Mouse (Mus musculus): ENCODE results near the gene Cdc6. TPM values are rescaled to one million over a fixed set of nuclear protein-coding genes. Genes with fewer than 3 reads are reported as not detected.

Cdc6 gene
- total RNA-seq (2021): under 1 TPM; 0.32 TPM

DNA sequence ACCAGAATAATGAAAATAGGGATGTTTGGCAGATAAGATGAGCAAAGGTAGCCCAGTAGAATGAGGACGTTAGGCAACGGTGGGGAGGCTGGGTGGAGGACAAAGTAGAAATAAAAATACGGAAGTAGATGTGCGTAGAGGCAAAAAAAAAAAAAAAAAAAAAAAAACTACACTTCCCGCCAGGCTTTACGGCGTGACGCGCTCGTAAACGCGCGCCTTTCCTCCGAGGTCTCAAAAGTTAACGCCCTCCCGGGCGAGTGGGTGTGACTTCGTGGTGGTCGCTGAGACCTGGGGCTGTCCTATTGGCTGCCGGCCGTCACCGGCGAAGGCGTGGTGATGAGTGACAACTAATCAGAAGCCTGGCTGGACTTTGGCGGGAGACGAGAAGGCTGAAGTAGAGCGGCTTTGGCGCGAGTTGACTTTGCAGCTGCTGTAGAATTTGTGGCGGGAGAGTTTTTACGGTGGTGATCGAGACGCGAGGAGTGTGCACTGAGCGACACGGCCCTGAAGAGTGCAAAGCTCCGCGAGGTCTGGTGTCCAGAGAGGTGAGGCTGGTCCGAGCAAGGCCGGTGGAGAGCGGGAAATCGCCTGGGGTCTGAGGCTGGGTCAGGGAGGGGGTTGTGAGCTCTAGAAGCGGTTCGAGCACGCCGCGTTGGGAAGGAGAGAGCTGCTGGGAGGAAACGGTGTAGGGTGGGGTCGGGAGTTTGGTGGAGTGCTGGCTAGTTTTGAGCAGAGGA lies at the start of gene Cdc6:
TSS of gene Cdc6 (plus strand) at position 365 of the 737 bp plus-strand sequence.
- intact Hi-C loops (cut with DNase I): loop anchor here (5.0 kb wide), 1 partner anchor 45 kb away; the partner anchor contains the start of gene Wipf2
- peak; percentile 95 to 99 for DNase-seq (ENCODE audit: extremely low spot score in 1 of 2, low spot score in 2 of 2)

DNA sequence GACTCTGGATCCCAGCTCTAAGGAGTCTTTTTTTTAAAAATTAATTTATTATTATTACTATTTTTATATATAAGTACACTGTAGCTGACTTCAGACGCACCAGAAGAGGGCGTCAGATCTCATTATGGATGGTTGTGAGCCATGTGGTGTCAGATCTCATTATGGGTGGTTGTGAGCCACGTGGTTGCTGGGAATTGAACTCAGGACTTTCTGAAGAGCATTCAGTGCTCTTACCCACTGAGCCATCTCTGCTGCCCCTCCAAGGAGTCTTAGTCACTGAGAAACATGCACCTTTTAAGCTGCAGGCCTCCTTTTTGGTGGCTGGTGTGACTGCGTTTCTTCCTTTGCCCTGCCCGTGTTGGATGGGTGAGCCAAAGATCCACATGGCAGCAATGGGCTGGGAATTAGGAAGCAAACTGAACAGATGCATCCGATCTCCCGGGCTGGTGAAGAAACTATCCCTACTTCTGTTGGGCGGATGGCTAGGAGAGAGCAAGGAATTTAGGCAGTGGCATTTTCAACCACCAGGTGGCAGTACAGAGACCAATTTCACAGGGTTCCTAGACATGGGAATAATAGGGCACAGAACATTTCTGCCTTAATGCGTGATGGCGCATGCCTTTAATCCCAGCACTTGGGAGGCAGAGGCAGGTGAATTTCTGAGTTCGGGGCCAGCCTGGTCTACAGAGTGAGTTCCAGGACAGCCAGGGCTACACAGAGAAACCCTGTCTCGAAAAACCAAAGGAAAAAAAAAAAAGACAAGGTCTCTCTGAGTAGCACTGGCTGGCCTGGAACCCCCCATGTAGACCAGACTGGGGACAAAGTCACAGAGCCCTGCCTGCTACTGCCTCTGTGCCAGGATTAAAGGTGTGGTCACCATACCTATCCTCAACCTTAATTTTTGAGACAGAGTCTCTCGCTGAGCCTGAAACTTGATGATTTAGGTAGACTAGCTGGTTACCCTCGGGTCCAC lies 48.6 kb upstream of the Cdc6 start:
- intact Hi-C loops (cut with DNase I): no loop called here
- peak; percentile 82 to 84 for DNase-seq (ENCODE audit: extremely low spot score in 1 of 2, low spot score in 2 of 2)

GRCm38 (mm10) chr11:98863028-98863750 lies 44.4 kb upstream of the Cdc6 start, which contains the start of gene Wipf2:
Wipf2 (plus strand) TSS chr11:98863638.
- DNase-seq (ENCODE audit: extremely low spot score in 1 of 2, low spot score in 2 of 2): peak; percentile 94 to 98
- intact Hi-C loops (cut with DNase I): loop anchor here (5.0 kb wide), 1 partner anchor 44 kb away; the partner anchor contains the start of gene Cdc6

DNA sequence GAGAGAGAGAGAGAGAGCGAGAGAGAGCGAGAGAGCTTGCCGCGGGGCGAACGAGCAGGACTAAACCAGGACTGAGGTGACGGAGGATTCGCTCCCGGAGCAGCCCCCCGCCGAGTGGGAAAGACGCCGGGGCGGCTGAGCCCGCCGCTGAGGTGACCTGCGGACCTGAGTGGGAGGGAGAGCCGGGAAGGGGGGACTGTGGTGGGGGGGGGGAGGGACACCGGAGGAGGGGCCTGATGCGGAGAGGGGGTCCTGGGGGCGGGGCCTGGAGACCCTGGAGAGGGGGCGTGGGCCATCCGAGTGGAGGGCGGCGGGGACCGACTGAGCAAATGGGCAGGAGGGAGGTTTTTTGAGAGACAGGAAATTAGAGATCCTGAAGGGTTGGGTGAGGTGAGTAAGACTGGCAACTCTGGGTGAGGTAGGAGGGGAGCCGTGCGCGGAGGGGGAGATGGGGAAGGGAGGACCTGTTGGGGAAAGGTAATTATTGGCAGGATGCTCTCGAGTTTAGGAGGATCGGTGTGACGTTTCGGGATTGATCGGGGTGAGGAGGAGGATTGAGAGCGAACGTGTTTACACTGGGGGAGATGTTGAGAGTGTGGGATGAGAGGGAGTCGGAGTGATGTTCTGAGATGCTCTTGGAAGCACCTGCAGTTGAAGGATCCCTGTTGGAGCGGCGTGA lies 43.7 kb upstream of the Cdc6 start:
- intact Hi-C loops (cut with DNase I): loop anchor here (5.0 kb wide), 1 partner anchor 43 kb away; the partner anchor contains the start of gene Cdc6
- peak; percentile 46 to 83 for DNase-seq (ENCODE audit: extremely low spot score in 1 of 2, low spot score in 2 of 2)

DNA sequence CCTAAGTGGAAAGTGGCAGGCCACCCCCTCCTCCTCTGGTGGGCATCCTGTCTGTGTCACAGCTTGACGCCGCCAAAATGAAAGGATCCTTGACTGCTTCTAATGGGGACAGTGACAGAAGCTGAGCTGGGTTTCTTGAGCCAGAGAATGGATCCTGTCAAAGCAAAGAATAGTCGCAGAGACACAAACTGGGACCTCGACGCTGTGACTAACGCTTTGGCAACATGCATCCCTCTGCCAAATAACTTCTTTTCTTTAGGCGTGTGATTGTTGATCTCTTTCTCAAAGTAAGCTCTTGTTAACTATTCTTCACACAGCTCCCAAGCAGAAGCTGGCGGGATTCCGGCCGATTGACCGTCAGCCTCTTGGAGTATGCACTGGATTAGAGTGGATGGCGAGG lies 40.3 kb upstream of the Cdc6 start:
- intact Hi-C loops (cut with DNase I): no loop called here
- DNase-seq (ENCODE audit: extremely low spot score in 1 of 2, low spot score in 2 of 2): no peak

DNA sequence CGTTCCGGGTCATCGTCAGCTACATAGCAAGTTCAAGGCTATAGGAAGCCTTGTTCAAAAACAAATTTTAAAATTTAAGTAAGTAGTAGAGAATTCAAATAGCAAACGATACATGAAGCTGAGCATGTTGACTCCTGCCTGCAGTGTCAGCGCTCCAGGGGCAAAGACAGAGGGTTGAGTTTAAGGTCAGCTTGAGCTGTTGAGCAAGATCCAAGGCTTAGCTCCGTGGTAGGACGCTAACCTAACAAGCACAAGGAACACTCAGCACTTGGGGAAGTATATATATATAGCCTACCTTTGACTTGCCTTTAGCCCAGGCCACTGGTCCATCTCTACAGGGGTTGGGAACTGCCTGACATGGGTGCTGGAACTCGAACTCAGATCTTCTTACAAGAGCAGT lies 37.7 kb upstream of the Cdc6 start:
- DNase-seq (ENCODE audit: extremely low spot score in 1 of 2, low spot score in 2 of 2): no peak
- intact Hi-C loops (cut with DNase I): no loop called here

DNA sequence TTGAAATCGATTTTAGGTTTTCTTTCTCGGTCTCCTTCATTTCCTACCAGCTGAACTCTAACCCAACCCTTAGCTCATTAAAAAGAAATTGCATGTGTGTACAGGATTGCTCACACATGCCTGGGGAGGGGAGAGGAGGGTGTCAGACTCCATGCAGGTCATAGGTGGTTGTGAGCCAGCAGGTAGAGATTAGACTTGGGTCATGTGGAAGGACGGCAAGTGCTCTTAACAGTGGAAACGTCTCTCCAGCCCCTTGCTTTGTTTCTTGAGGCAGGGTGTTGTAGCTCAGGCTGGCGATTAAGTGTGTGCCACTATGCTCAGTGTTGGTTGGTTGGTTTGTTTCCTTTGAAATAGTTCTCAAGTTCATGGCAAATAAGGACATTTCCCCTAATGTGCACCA lies 36.8 kb upstream of the Cdc6 start:
- no peak for DNase-seq (ENCODE audit: extremely low spot score in 1 of 2, low spot score in 2 of 2)
- intact Hi-C loops (cut with DNase I): no loop called here

DNA sequence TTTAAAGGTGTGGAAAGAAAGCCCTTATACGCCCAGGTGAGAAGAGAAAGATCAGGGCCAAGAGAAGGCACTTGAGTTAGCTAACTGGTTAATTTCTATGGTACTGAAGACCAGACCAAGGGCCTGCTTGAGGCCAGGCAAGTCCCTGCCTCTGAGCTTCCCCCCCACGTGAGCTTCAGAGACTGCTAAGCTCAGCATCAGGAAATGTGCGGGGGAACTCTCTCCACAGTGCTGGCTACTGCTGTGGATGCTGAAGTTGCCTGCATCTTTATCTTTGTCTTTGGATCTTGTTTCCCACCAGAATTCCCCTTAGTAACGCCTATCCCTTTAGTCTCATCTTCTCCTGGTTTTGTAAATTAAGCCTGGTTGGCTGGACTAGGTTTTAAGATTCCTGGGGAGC lies 36.2 kb upstream of the Cdc6 start:
- DNase-seq (ENCODE audit: extremely low spot score in 1 of 2, low spot score in 2 of 2): no peak
- intact Hi-C loops (cut with DNase I): no loop called here

DNA sequence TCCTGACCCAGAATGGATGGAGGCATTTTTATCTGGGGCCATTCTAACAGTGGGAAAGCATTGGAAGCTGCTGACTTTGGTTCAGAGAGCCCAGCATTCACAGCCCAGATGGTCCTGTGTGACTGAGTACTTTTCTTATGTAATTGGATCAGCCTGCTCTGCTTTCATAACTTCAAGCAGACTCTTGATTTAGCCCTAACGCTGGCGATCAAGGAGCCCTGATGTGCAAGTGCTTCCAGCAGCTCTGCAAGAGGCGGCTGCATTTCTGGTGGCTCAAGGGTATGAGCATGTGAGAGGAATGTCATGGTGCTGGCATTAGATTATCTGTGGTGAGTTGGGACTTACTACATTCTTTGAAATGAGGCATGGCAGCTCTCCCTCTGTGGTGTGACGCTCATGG lies 35.6 kb upstream of the Cdc6 start:
- DNase-seq (ENCODE audit: extremely low spot score in 1 of 2, low spot score in 2 of 2): peak; percentile 49 to 56
- intact Hi-C loops (cut with DNase I): no loop called here

- intact Hi-C loops (cut with DNase I): no loop called here
These were observed 33.7 kb upstream of the Cdc6 start for GRCm38 (mm10) chr11:98873900-98874299.

DNA sequence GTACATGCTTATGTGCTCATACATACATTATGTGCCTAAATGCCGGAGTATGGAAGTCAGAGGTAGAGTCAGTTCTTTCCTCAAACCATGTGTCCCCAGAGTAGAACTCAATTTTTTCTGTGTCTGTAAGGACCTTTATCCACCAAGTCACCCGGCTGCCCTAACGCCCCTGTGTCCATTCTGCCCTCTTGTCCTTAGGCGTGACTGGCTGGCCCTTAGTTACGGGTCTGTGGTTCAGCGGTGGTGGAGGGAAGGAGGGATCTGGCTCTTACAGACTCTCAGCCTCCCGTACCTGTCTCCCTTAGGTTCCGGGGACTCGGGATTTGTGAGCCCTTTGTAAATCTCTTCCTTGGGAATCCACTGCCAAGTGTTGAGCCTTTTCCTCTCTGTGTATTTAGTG lies 30.6 kb upstream of the Cdc6 start:
- intact Hi-C loops (cut with DNase I): no loop called here
- DNase-seq (ENCODE audit: extremely low spot score in 1 of 2, low spot score in 2 of 2): no peak

More at GRCm38 (mm10) chr11:98873900-98874299, 33.7 kb upstream of the Cdc6 start:
- DNase-seq (ENCODE audit: extremely low spot score in 1 of 2, low spot score in 2 of 2): no peak

- no peak for DNase-seq (ENCODE audit: extremely low spot score in 1 of 2, low spot score in 2 of 2)
- intact Hi-C loops (cut with DNase I): no loop called here
These were observed 19.9 kb upstream of the Cdc6 start for GRCm38 (mm10) chr11:98887703-98888102.

DNA sequence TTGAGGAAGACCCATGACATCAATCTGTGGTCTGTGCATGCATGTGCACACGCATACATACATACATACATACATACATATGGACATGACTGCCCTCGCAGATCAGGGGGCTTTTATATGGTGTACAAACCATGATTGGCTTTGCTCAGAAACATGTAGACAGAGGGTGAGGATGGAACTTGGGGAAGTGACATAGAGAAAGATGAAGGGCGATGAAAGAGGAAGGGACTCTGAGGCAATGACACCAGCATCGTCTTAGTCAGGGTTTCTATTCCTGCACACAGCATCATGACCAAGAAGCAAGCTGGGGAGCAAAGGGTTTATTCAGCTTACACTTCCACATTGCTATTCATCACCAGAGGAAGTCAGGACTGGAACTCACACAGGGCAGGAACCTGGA lies 18.5 kb upstream of the Cdc6 start:
- intact Hi-C loops (cut with DNase I): no loop called here
- no peak for DNase-seq (ENCODE audit: extremely low spot score in 1 of 2, low spot score in 2 of 2)

- intact Hi-C loops (cut with DNase I): no loop called here
These were observed 17.6 kb upstream of the Cdc6 start for GRCm38 (mm10) chr11:98889977-98890376.

GRCm38 (mm10) chr11:98892426-98892825 lies 15.2 kb upstream of the Cdc6 start:
- no peak for DNase-seq (ENCODE audit: extremely low spot score in 1 of 2, low spot score in 2 of 2)
- intact Hi-C loops (cut with DNase I): no loop called here

More at GRCm38 (mm10) chr11:98889977-98890376, 17.6 kb upstream of the Cdc6 start:
- no peak for DNase-seq (ENCODE audit: extremely low spot score in 1 of 2, low spot score in 2 of 2)

DNA sequence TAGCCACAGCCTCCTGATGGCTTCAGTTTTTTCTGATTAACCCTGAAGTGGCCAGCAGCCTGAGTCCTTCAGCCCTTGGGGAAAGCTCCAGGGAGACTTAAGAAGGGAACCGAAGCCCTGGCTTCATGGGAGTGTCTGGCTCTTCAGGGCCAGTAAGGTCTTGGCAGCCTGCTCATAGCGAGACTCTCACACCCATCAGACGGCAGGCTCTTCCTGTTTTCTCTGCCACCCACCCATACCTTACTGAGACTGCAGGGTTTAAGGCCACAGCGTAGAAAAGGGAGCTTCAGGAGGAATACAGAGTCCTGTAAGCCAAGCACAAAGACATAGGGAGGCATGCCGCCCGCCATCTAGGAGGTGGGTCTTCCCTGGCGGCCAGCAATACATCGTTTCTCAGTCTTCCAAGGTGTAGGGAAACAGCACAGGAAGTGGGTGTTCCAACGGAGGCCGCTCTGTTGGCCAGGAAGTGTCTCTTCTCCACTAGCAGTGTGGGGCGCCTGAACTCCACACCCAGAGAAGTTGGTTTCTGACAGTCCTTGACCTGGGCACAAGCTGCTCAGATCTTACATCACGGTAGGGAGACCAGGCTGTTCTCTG lies 7.0 kb upstream of the Cdc6 start:
- no peak for DNase-seq (ENCODE audit: extremely low spot score in 1 of 2, low spot score in 2 of 2)

DNA sequence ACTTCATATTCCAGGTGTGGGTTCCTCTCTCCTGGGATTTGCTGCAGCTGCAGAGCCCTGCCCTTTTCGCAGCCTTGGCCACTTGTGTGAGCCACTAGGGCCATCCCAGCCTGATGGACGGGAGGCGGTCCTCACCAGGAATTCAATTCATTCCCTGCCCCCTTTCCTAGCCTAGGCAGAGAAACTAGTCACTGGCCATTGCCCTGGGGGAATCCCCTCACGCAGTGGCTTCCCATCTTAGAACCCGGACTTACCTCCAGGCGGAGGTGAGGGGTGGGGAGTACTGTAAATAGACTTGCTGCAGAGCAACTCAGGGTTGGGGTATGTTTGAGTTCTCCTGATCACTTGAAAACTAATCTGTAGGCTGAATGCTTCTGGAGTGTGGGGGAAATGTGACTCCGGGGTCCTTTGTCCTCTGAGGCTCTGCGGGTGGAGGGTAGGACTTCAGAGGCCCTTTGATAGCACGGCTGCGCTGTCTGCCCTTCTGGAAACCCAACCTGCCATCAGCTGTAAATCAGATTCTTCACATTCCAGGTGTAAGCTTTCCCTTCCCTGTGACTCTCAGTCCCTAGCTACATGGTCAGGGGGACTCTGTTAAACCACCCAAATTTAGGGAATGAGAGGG lies 4.9 kb upstream of the Cdc6 start:
- no peak for DNase-seq (ENCODE audit: extremely low spot score in 1 of 2, low spot score in 2 of 2)
- intact Hi-C loops (cut with DNase I): no loop called here

More for the DNA sequence above, 7.0 kb upstream of the Cdc6 start:
- intact Hi-C loops (cut with DNase I): no loop called here

GRCm38 (mm10) chr11:98904577-98904976 lies 3.0 kb upstream of the Cdc6 start:
- intact Hi-C loops (cut with DNase I): no loop called here
- DNase-seq (ENCODE audit: extremely low spot score in 1 of 2, low spot score in 2 of 2): no peak
